Mouse (Mus musculus): Measurements from ENCODE around the gene Otx2. TPM values are rescaled to one million over a fixed set of nuclear protein-coding genes. Genes with fewer than 3 reads are reported as not detected.

Gene Otx2
- polyA plus RNA-seq, 1 experiment from 2014 or later, result 68.9 TPM

- WGBS, result 6% methylated on average over 21 of the region's 21 CpGs
- H3K36me3 ChIP-seq (replicated peaks), result peaks cover 38% of the 10 kb centered on the region
- H3K9me3 ChIP-seq, result no peaks in the 10 kb centered on the region
- peaks cover 100% of the 10 kb centered on the region for H3K27me3 ChIP-seq (ENCODE audit: poor library complexity, severe bottlenecking)
- peak overlapping the region; percentile 39 for H3K4me3 ChIP-seq
- peak; percentile 45 for DNase-seq (ENCODE audit: extremely low spot score, low spot score)
- H3K27ac ChIP-seq, result peak overlapping the region; percentile 74
- H3K4me1 ChIP-seq, result peaks cover 84% of the 10 kb centered on the region
Observed at GRCm38 (mm10) chr14:48655792-48656550, 17.6 kb downstream of the Otx2 start.

DNA sequence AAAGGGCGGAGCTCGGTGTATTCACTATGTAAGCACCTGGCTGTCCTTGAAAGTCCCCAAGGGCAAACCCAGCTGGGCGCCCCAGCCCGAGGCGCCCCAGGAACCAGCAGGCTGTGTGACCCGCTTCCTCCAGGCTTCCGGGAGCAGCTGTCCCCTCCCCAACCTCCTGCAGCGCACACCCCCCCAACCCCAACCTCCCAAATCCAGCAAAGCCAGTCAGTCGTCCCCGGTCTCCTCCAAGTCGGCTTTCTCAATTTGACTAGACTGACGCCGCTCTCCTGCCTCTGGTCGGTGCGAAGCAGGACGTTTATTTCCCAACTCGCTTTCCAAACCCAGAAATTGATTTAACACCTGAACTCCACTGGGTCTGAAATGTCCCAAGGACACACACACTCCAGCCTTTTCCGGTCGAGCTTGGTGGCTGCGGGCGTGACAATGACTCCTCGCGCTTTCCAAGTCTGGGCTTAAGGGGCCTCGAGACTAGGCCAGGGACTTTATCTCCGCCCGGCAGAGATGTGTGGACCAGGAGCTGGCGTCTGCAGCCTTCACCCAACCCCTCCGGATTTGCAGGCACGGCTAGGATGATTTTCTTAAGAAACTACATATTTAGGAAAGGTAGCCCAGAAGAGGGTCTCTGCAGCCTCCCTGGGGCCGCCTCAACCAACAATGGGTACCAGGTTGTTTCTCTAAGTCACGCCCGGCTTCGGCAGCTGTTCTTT is 18.4 kb downstream of the Otx2 start:
- Histone ChIP-seq H3K4me3 (peak overlapping the region; percentile 39), H3K27me3 (ENCODE audit: poor library complexity, severe bottlenecking) (peaks cover 100% of the 10 kb centered on the region), H3K9me3 (no peaks in the 10 kb centered on the region), H3K36me3 (replicated peaks) (peaks cover 31% of the 10 kb centered on the region), H3K27ac (peak overlapping the region; percentile 74), H3K4me1 (peaks cover 77% of the 10 kb centered on the region)
- peak; percentile 57 for DNase-seq (ENCODE audit: extremely low spot score, low spot score)
- WGBS, result 5% methylated on average over 33 of the region's 33 CpGs

DNA sequence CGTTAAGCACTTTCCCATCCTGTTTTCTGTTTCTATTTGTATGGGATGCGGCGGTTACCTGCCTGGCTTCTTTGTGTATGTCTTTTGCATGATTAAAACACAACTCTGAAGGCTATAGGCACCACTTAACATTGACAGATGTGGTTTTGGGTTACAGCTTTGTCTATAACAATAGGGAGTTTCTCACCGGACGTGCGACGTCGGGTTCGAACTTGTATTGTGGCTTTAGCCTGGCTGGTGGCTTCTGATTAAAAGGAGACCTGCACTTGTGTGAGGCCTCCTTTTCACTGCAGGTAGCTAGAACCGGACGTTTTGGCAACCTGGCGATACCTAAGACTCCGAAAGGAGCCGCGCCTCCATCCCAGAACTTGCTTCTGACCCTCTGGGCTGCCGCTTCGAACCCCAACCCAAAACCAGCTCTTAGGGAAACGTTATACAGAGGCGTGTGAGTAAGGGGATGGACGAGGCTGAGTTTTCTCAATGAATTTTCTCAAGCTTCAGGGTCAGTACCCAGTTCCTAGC is 19.0 kb downstream of the Otx2 start:
- H3K27ac ChIP-seq, result peak overlapping the region; percentile 74
- peaks cover 99% of the 10 kb centered on the region for H3K27me3 ChIP-seq (ENCODE audit: poor library complexity, severe bottlenecking)
- DNase-seq (ENCODE audit: extremely low spot score, low spot score), result peak; percentile 34
- no peaks in the 10 kb centered on the region for H3K9me3 ChIP-seq
- H3K4me3 ChIP-seq, result peak overlapping the region; percentile 39
- peaks cover 71% of the 10 kb centered on the region for H3K4me1 ChIP-seq
- WGBS, result 4% methylated on average over 20 of the region's 20 CpGs
- peaks cover 25% of the 10 kb centered on the region for H3K36me3 ChIP-seq (replicated peaks)

- H3K4me3 ChIP-seq, result no peak overlapping the region
- no peak for DNase-seq (ENCODE audit: extremely low spot score, low spot score)
- peaks cover 64% of the 10 kb centered on the region for H3K4me1 ChIP-seq
- peaks cover 92% of the 10 kb centered on the region for H3K27me3 ChIP-seq (ENCODE audit: poor library complexity, severe bottlenecking)
- H3K36me3 ChIP-seq (replicated peaks), result peaks cover 18% of the 10 kb centered on the region
- no peak overlapping the region for H3K27ac ChIP-seq
- H3K9me3 ChIP-seq, result no peaks in the 10 kb centered on the region
- WGBS, result 14% methylated on average over 22 of the region's 22 CpGs
Observed at GRCm38 (mm10) chr14:48653676-48654510, 19.7 kb downstream of the Otx2 start.

DNA sequence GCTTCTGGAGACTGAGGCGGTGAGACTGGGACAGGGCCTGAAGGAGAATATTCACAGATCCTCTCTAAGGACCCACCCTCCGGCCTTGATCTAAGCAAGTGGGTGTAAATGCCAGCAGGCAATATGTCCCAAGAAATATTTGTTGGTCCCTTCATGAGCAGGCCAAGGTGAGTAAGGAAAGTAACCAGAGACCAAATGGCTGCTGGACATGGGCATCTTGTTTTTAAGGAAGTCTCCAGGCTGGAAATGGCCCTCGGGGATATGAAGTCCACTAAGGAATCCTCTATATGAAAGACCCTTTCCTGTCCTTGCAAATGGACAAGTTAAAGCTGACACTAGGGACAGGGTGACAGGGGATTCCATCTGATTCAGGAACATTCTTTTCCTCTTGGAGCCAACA is 20.5 kb downstream of the Otx2 start:
- Histone ChIP-seq H3K4me3 (no peak overlapping the region), H3K9me3 (no peaks in the 10 kb centered on the region), H3K4me1 (peaks cover 57% of the 10 kb centered on the region), H3K27me3 (ENCODE audit: poor library complexity, severe bottlenecking) (peaks cover 84% of the 10 kb centered on the region), H3K36me3 (replicated peaks) (peaks cover 10% of the 10 kb centered on the region), H3K27ac (no peak overlapping the region)
- 80% methylated on average over 3 of the region's 3 CpGs for WGBS
- no peak for DNase-seq (ENCODE audit: extremely low spot score, low spot score)

DNA sequence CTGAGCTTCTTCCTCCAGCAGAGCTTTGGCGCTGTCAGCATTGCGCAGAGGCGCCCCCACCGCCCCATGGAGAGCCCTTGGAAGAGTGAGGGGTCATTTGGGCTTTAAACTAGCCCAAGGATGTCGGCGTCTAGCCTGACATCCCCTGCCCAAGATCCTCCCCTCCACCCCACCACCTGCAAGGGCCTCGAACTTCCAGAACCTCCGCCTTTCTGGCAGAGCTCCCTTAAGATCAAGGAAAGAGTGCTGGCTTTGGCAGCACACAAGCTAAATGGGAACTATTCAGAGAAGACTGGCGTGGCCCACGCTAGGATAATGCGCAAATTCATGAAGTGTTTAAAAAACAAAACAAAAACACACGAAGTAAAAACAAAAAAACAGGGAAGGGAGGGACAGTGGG is 21.4 kb downstream of the Otx2 start:
- peaks cover 76% of the 10 kb centered on the region for H3K27me3 ChIP-seq (ENCODE audit: poor library complexity, severe bottlenecking)
- peak overlapping the region; percentile 36 for H3K4me3 ChIP-seq
- peak overlapping the region; percentile 66 for H3K27ac ChIP-seq
- DNase-seq (ENCODE audit: extremely low spot score, low spot score), result no peak
- WGBS, result 21% methylated on average over 12 of the region's 12 CpGs
- no peaks in the 10 kb centered on the region for H3K9me3 ChIP-seq
- peaks cover 1% of the 10 kb centered on the region; the same call in 1 of the 2 replicates for H3K36me3 ChIP-seq (replicated peaks)
- H3K4me1 ChIP-seq, result peaks cover 49% of the 10 kb centered on the region

DNA sequence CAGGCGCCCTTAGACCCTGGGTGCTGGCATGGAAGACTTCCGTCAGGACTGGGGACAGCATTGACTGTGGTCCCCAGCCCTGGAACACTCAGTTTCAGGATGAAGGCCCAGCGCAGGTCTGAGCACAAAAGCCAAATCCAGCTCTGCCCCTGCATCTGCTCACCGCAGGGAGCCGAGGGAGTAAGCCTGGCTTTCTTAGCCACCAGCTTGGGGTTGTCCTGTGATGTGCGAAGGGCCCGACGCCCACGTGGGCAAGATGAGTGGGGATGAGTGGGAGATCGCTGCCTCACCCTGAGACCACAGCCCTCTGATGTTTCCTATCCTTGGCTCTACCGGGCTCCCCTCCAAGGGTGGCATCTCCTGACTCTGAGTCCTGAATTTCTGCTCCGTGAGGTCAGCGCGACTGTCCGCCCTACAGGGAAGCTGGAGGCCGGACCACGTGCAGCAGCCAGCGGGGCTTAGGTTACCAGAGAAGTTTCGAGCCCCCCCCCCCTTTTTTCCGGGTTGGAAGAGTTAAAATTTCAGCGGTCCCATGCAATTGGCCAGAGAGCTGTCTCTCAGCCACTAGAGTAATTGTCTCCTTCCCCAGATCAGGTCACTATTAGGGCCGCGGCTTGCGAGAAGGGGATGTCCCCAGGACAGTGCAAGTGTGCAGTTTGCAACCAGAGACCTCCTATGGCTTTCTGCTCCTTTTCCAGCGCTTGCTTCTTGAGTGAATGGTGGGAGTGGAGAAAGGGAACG is 22.0 kb downstream of the Otx2 start:
- Histone ChIP-seq H3K4me1 (peaks cover 43% of the 10 kb centered on the region), H3K36me3 (replicated peaks) (no peaks in the 10 kb centered on the region), H3K27ac (peak overlapping the region; percentile 66), H3K27me3 (ENCODE audit: poor library complexity, severe bottlenecking) (peaks cover 69% of the 10 kb centered on the region), H3K9me3 (no peaks in the 10 kb centered on the region), H3K4me3 (peak overlapping the region; percentile 36)
- WGBS, result 4% methylated on average over 26 of the region's 26 CpGs
- DNase-seq (ENCODE audit: extremely low spot score, low spot score), result peak; percentile 55

DNA sequence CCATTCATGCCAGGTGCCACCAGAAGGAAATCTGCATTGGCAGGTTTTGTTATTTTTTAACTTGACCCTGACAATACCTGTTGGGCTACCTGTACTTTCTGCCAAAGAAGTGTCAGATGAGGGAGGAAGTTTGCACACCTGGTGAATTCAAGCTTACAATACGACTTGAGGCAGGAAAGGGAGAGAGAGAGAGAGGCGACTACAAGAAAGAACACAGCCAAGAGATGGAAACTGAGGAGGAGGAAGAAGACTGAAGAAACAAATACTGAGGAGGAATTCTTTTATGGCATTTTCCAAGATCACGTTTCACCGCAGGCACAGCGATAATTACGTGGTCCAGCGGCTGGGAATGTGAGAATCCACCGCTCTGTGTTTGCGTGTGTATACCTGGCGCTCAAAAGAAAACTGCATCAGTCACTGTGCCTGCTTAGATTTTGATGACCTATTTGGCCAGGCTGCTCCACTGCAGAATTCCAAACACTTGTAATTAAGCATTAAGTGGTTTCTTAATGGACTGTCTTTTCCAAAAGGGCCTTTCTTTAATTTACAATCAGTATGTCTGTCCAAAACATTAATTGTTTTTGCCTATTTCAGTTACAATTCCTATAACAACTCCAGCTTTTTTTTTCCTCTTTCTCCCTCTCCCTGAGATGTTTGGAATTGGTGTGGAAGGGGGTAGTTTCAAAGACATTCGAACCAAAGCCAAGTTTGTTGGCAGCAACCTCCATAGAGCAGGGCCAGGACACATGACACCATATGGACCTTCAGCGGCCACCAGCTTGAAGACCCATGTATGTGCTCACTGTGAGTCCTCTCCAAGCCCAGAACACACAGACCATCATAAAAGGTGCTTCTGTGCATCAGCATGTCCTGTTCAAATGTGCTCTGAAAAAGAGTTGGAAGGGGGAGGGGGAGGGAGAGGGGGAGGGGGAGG is 31.9 kb downstream of the Otx2 start:
- Histone ChIP-seq H3K4me1 (peaks cover 16% of the 10 kb centered on the region; the same call in 1 of the 2 replicates), H3K27me3 (ENCODE audit: poor library complexity, severe bottlenecking) (peaks cover 8% of the 10 kb centered on the region), H3K27ac (no peak overlapping the region), H3K4me3 (no peak overlapping the region), H3K9me3 (peaks cover 7% of the 10 kb centered on the region; the same call in 1 of the 2 replicates), H3K36me3 (replicated peaks) (no peaks in the 10 kb centered on the region)
- no peak for DNase-seq (ENCODE audit: extremely low spot score, low spot score)
- 84% methylated on average over 12 of the region's 12 CpGs for WGBS

- WGBS, result 93% methylated on average over 3 of the region's 3 CpGs
- DNase-seq (ENCODE audit: extremely low spot score, low spot score), result no peak
- Histone ChIP-seq H3K9me3 (no peaks in the 10 kb centered on the region), H3K4me1 (peaks cover 12% of the 10 kb centered on the region), H3K4me3 (no peak overlapping the region), H3K27ac (no peak overlapping the region), H3K27me3 (ENCODE audit: poor library complexity, severe bottlenecking) (peaks cover 16% of the 10 kb centered on the region), H3K36me3 (replicated peaks) (no peaks in the 10 kb centered on the region)
Observed at GRCm38 (mm10) chr14:48633141-48633540, 40.5 kb downstream of the Otx2 start.

DNA sequence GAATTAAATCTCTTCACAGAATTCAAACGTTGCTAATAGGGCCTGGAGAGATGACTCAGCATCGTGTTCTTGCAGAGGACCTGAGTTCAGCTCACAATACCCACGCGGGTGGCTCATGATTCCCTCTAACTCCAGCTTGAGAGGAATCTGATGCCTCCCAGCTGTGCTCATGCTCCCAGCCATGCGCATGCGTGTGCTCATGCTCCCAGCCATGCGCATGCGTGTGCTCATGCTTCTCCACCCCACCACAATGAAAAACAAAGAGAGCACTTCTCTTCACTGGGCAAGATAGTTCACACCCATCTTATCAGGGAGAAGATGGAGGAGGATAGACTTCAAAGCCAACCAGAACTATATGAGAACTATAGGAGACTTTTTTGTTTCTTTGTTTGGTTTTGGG is 41.3 kb downstream of the Otx2 start:
- Histone ChIP-seq H3K9me3 (no peaks in the 10 kb centered on the region), H3K4me1 (peaks cover 13% of the 10 kb centered on the region), H3K4me3 (no peak overlapping the region), H3K36me3 (replicated peaks) (no peaks in the 10 kb centered on the region), H3K27ac (no peak overlapping the region), H3K27me3 (ENCODE audit: poor library complexity, severe bottlenecking) (peaks cover 23% of the 10 kb centered on the region)
- 93% methylated on average over 8 of the region's 8 CpGs for WGBS
- no peak for DNase-seq (ENCODE audit: extremely low spot score, low spot score)

- no peaks in the 10 kb centered on the region for H3K36me3 ChIP-seq (replicated peaks)
- 89% methylated on average over 2 of the region's 2 CpGs for WGBS
- no peak for DNase-seq (ENCODE audit: extremely low spot score, low spot score)
Observed at GRCm38 (mm10) chr14:48631486-48631885, 42.1 kb downstream of the Otx2 start.

More at GRCm38 (mm10) chr14:48631486-48631885, 42.1 kb downstream of the Otx2 start:
- Histone ChIP-seq H3K4me3 (no peak overlapping the region), H3K4me1 (peaks cover 13% of the 10 kb centered on the region), H3K9me3 (no peaks in the 10 kb centered on the region), H3K27me3 (ENCODE audit: poor library complexity, severe bottlenecking) (peaks cover 25% of the 10 kb centered on the region), H3K27ac (no peak overlapping the region)

Measured in forebrain, embryonic 10.5 days (tissue).